Mouse (Mus musculus) adrenal gland, postnatal 0 days (tissue): ENCODE data around the gene Ccdc173. TPM values are rescaled to one million over a fixed set of nuclear protein-coding genes. Genes with fewer than 3 reads are reported as not detected.

ENCODE experiments used
- polyA plus RNA-seq: library from polyadenylated mRNA; unstranded; fragments of >200 nt; fragmentation: Nextera tagmentation; extraction: Ambion mirVana; gene quantifications from 2 replicates; pipeline ENCODE4 v1.2.1, GENCODE M21; 2015

Gene Ccdc173
- polyA plus RNA-seq: 2.1 and 2.5 TPM in 2 replicates

DNA sequence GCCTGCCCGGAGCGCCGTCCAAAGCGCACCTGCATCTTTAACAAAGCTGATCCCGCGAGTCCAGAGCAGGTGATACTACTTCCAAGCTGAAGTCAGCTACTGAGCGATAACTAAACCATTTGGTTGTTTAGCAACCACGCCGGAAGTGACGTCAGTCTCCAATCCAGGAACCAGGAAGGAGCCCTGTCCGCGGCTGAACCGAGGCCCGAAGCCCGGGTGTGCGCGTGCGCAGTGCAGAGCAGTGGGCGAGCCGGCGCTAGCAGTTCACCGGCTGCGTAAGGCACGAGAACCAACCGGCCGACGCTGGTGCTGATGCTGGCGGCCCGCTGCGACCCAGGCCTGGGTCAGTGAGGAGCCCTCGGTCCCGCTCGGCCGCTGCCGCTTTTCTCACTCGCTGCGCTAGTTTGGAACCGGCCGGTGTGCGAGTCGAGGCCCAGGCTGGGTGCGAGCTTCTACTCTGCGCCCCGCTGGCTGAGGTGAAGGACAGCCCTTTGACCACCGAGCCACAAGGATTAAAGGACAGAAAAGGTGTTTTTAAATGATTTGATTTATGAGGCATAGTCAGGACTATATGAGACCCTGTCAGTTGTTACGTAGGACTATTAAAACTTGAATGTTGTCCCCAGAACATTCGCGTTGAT is at the start of gene Ccdc173, which contains the start of gene Phospho2:
Ccdc173 (minus strand) TSS at position 147 of the 641 bp plus-strand sequence.
Phospho2 (plus strand) TSS at position 195 of the 641 bp plus-strand sequence.

DNA sequence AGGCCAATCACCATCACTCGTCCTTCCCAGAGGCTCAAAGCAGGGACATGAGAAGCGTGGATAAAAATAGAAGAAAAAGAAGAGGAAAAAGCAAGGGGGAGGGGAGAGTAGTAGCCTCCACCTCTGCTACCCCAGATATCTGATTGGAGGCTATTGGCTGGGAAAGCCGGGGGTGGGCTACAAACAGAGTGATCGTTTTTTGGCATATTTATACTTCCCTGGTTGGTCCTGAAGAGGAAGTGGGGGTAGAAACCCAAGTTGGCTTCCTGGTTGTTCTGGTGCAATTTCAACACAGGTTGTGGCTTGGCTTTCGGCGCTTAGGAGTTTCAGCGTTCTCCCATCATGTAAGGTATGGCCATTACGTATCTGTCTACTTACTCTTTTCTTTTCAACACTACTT is 32.3 kb upstream of the Ccdc173 start, which contains the start of gene Klhl23:
Klhl23 (plus strand) TSS at position 234 of the 400 bp plus-strand sequence.

DNA sequence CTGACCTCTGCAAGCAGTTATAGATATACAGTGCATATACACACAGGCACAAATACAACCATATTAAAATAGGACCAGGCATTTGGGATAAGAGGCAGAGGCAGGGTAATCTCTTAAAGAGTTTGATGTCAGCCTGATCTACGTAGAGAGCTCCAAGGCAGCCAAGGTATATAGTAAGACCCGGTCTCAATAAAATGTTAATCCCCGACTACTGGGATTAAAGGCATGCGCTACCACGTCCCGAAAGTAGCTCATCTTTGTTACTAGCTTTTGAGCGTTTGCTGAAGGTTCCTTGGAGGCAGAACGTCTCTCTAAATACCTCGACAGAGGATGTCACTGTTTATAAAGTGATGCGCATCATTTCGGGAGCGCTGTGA is 67.1 kb downstream of the Ccdc173 start, which contains the start of gene Ppig:
Ppig (plus strand) TSS at position 273 of the 377 bp plus-strand sequence.

DNA sequence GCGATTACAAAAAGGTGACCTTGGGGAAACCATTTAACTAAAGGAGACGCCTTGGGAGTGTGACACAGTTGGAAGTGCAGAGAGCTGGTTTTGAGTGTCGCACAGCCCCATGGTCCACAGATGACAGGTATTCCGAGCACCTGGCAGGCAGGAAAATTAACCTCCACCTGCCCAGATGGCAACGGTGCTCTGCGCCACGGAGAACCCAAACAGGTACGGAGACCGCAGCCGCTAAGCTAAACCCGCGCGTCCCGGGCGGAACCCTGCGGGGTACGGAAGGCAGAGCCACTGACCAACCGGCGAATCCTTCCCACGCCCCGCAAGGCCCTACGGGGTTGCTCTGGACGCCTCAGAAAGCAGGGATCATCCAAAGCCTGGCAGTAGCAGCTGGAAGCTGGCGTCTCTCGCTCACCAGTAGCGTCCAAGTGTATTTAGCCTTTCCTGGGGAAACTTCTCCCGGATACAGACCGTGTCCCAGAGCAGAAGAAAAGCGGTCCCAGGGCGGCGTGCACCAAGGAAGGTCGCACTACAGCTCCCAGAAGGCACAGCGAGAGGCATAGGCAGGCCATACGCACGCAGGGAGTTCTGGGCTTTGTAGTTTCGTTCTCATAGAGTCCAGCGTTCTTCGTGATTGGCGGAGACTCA is 76.3 kb downstream of the Ccdc173 start, which contains the start of gene Fastkd1:
Fastkd1 (minus strand) TSS at position 536 of the 645 bp plus-strand sequence.

Other genes with a start within 250 kb of the Ccdc173 start
- gene Lrp2, start 203.5 kb downstream of the Ccdc173 start, polyA plus RNA-seq: 0.55 and 0.76 TPM in 2 replicates
- gene Bbs5, start 142.4 kb downstream of the Ccdc173 start, polyA plus RNA-seq: 15.4 and 26.5 TPM in 2 replicates
- gene Klhl41, start 119.5 kb downstream of the Ccdc173 start, polyA plus RNA-seq: 0.28 and 2.2 TPM in 2 replicates
- gene Fastkd1, start 76.1 kb downstream of the Ccdc173 start, polyA plus RNA-seq: 6.6 and 9.1 TPM in 2 replicates
- gene Ppig, start 67.0 kb downstream of the Ccdc173 start, polyA plus RNA-seq: 93.3 and 111 TPM in 2 replicates
- gene Phospho2, start within 50 bp of the Ccdc173 start, polyA plus RNA-seq: 33.4 and 36.1 TPM in 2 replicates
- 13.7 and 15.8 TPM in 2 replicates for gene Klhl23, start 32.4 kb upstream of the Ccdc173 start, polyA plus RNA-seq
- gene Ssb, start 72.0 kb upstream of the Ccdc173 start, polyA plus RNA-seq: 339 and 370 TPM in 2 replicates
- 37.7 and 48.4 TPM in 2 replicates for gene Mettl5, start 96.0 kb upstream of the Ccdc173 start, polyA plus RNA-seq
- gene Ubr3, start 107.7 kb upstream of the Ccdc173 start, polyA plus RNA-seq: 6.4 and 10.9 TPM in 2 replicates
- gene Myo3b, start 249.6 kb upstream of the Ccdc173 start, polyA plus RNA-seq: 0.01 TPM in 1 of 2 replicates, not detected in the other